Mouse (Mus musculus) spleen, postnatal 14 days (tissue): Measurements from ENCODE around the gene Gm11111.
"Not testable (repeated sequence)": the region's sequence is repeated elsewhere in the genome, so short reads cannot be mapped to it uniquely, and the experiment has no call there.

Experiments
- DNase-seq, 2 experiments: peaks; one replicate each; pipeline ENCODE4 v3.0.0; 2021 to 2022; ENCODE audit warnings: low spot score in 2 of 2

Gene Gm11111

GRCm38 (mm10) chr5:98552395-98552794 is at the start of gene Gm11111:
Gm11111 (plus strand) TSS chr5:98552695.
- DNase-seq: no peak

GRCm38 (mm10) chr5:98516214-98516613 is 36.3 kb upstream of the Gm11111 start:
- no peak for DNase-seq

- no peak for DNase-seq
Observed at GRCm38 (mm10) chr5:98520118-98520517, 32.4 kb upstream of the Gm11111 start.

- no peak for DNase-seq
Observed at GRCm38 (mm10) chr5:98522270-98522977, 30.1 kb upstream of the Gm11111 start.

GRCm38 (mm10) chr5:98523050-98523449 is 29.4 kb upstream of the Gm11111 start:
- no peak for DNase-seq

- DNase-seq: no peak
Observed at GRCm38 (mm10) chr5:98523783-98524182, 28.7 kb upstream of the Gm11111 start.

GRCm38 (mm10) chr5:98541333-98541732 is 11.2 kb upstream of the Gm11111 start:
- DNase-seq: no peak

GRCm38 (mm10) chr5:98550285-98550684 is 2.2 kb upstream of the Gm11111 start:
- no peak for DNase-seq

- DNase-seq: no peak
Observed at GRCm38 (mm10) chr5:98550873-98551272, 1.6 kb upstream of the Gm11111 start.

- no peak for DNase-seq
Observed at GRCm38 (mm10) chr5:98552811-98553601, 511 bp downstream of the Gm11111 start.

GRCm38 (mm10) chr5:98561301-98561700 is 8.8 kb downstream of the Gm11111 start:
- no peak for DNase-seq

- no peak for DNase-seq
Observed at GRCm38 (mm10) chr5:98562806-98563205, 10.3 kb downstream of the Gm11111 start.

- no peak for DNase-seq
Observed at GRCm38 (mm10) chr5:98563801-98564200, 11.3 kb downstream of the Gm11111 start.

GRCm38 (mm10) chr5:98566461-98567193 is 14.1 kb downstream of the Gm11111 start:
- no peak for DNase-seq

- DNase-seq: no peak
Observed at GRCm38 (mm10) chr5:98568481-98568880, 16.0 kb downstream of the Gm11111 start.

- no peak for DNase-seq
Observed at GRCm38 (mm10) chr5:98569029-98569513, 16.6 kb downstream of the Gm11111 start.

- DNase-seq: no peak
Observed at GRCm38 (mm10) chr5:98572392-98572791, 19.9 kb downstream of the Gm11111 start.

- DNase-seq: no peak
Observed at GRCm38 (mm10) chr5:98574711-98575470, 22.4 kb downstream of the Gm11111 start.

- no peak for DNase-seq
Observed at GRCm38 (mm10) chr5:98575471-98575834, 23.0 kb downstream of the Gm11111 start.

GRCm38 (mm10) chr5:98576538-98576937 is 24.0 kb downstream of the Gm11111 start:
- DNase-seq: not testable (repeated sequence)

GRCm38 (mm10) chr5:98578398-98578797 is 25.9 kb downstream of the Gm11111 start:
- no peak for DNase-seq

- DNase-seq: no peak
Observed at GRCm38 (mm10) chr5:98580811-98581210, 28.3 kb downstream of the Gm11111 start.
